Mouse (Mus musculus): ENCODE measurements around the gene Psme2. TPM values are rescaled to one million over a fixed set of nuclear protein-coding genes. Genes with fewer than 3 reads are reported as not detected.
A peak's percentile ranks its signal among the peaks of the same experiment; 100 is the strongest.

Gene Psme2
- polyA plus RNA-seq, 1 experiment from 2014 or later: 202 TPM

DNA sequence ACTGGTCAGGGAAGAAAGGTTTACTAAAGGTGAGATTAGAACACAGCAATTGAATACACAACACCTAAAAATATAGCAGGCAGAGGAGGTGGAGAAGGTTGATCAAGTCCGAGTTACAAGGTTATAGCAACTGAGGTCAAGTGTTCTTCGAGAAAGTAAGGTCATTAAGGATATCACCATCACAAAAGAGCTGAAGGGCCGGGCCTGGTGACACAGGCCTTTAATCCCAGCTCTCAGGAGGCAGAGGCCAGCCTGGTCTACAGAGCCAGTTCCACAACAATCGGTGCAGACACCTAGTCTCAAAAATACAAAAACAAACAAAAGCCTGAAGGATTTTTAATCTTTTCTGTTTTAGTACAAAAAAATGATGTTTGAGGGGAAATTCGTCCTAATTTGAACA, 39.6 kb downstream of the Psme2 start:
- H3K9ac ChIP-seq (ENCODE audit: low read length): no peak overlapping the region
- no peaks in the 10 kb centered on the region for H3K4me1 ChIP-seq (ENCODE audit: control insufficient read depth, insufficient read depth, low read length)
- no peak overlapping the region for H3K4me3 ChIP-seq (ENCODE audit: low read depth, low read length)
- WGBS: 69% methylated on average over 5 of the region's 5 CpGs
- no peak overlapping the region for H3K27ac ChIP-seq (ENCODE audit: low read depth, low read length)
- H3K27me3 ChIP-seq (ENCODE audit: control insufficient read depth, insufficient read depth, low read length): no peaks in the 10 kb centered on the region
- H3K4me2 ChIP-seq: no peak overlapping the region
- no peaks in the 10 kb centered on the region for H3K9me3 ChIP-seq (ENCODE audit: control insufficient read depth, low read length)
- no peak for DNase-seq (ENCODE audit: low spot score, missing footprints)
- no peaks in the 10 kb centered on the region for H3K36me3 ChIP-seq (ENCODE audit: control insufficient read depth, insufficient read depth, low read length)
- no peak for ATAC-seq (ENCODE audit: low FRiP score)

DNA sequence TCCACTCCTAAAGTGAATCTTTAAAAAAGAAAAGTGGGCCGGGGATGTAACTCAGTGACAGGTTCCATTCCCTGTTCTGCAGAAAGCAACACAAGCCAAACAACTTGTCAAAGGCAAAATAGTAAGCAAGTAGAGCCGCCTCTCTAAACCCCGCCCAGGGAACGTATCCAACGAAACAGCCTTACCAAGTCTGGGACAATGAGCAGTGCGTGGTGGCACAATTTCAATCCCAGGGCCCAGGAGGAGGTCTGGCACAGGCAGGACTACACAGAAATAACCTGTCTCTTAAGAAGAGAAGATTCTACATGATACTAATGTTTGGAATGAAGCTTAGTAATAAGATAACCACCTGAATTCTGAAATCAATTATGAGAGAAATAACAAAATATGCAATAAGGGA, 40.7 kb downstream of the Psme2 start:
- 88% methylated on average over 6 of the region's 6 CpGs for WGBS
- no peak for ATAC-seq (ENCODE audit: low FRiP score)

GRCm38 (mm10) chr14:55544334-55544733, 46.6 kb downstream of the Psme2 start:
- 91% methylated on average over 9 of the region's 9 CpGs for WGBS
- Histone ChIP-seq H3K9ac (ENCODE audit: low read length) (no peak overlapping the region), H3K36me3 (ENCODE audit: control insufficient read depth, insufficient read depth, low read length) (no peaks in the 10 kb centered on the region; the same call in 1 of the 2 replicates)

More for the DNA sequence above, 40.7 kb downstream of the Psme2 start:
- no peak for DNase-seq (ENCODE audit: low spot score, missing footprints)
- H3K4me2 ChIP-seq: no peak overlapping the region
- H3K4me3 ChIP-seq (ENCODE audit: low read depth, low read length): no peak overlapping the region
- no peak overlapping the region for H3K9ac ChIP-seq (ENCODE audit: low read length)
- H3K27me3 ChIP-seq (ENCODE audit: control insufficient read depth, insufficient read depth, low read length): no peaks in the 10 kb centered on the region
- no peak overlapping the region for H3K27ac ChIP-seq (ENCODE audit: low read depth, low read length)
- H3K9me3 ChIP-seq (ENCODE audit: control insufficient read depth, low read length): no peaks in the 10 kb centered on the region
- H3K4me1 ChIP-seq (ENCODE audit: control insufficient read depth, insufficient read depth, low read length): no peaks in the 10 kb centered on the region
- H3K36me3 ChIP-seq (ENCODE audit: control insufficient read depth, insufficient read depth, low read length): no peaks in the 10 kb centered on the region

GRCm38 (mm10) chr14:55542268-55542667, 48.6 kb downstream of the Psme2 start:
- 95% methylated on average over 12 of the region's 12 CpGs for WGBS
- Histone ChIP-seq H3K4me3 (ENCODE audit: low read depth, low read length) (no peak overlapping the region), H3K4me1 (ENCODE audit: control insufficient read depth, insufficient read depth, low read length) (peaks cover 9% of the 10 kb centered on the region; the same call in 1 of the 2 replicates), H3K27ac (ENCODE audit: low read depth, low read length) (no peak overlapping the region), H3K27me3 (ENCODE audit: control insufficient read depth, insufficient read depth, low read length) (no peaks in the 10 kb centered on the region), H3K4me2 (no peak overlapping the region), H3K9me3 (ENCODE audit: control insufficient read depth, low read length) (no peaks in the 10 kb centered on the region), H3K9ac (ENCODE audit: low read length) (no peak overlapping the region), H3K36me3 (ENCODE audit: control insufficient read depth, insufficient read depth, low read length) (no peaks in the 10 kb centered on the region; the same call in 1 of the 2 replicates)
- ATAC-seq (ENCODE audit: low FRiP score) (no peak), DNase-seq (ENCODE audit: low spot score, missing footprints) (no peak)

More at GRCm38 (mm10) chr14:55544334-55544733, 46.6 kb downstream of the Psme2 start:
- DNase-seq (ENCODE audit: low spot score, missing footprints): no peak
- Histone ChIP-seq H3K27ac (ENCODE audit: low read depth, low read length) (no peak overlapping the region), H3K4me2 (no peak overlapping the region), H3K4me1 (ENCODE audit: control insufficient read depth, insufficient read depth, low read length) (peaks cover 9% of the 10 kb centered on the region; the same call in 1 of the 2 replicates), H3K4me3 (ENCODE audit: low read depth, low read length) (no peak overlapping the region), H3K9me3 (ENCODE audit: control insufficient read depth, low read length) (no peaks in the 10 kb centered on the region), H3K27me3 (ENCODE audit: control insufficient read depth, insufficient read depth, low read length) (no peaks in the 10 kb centered on the region)
- no peak for ATAC-seq (ENCODE audit: low FRiP score)

GRCm38 (mm10) chr14:55540787-55541321, 50.1 kb downstream of the Psme2 start:
- H3K4me1 ChIP-seq (ENCODE audit: control insufficient read depth, insufficient read depth, low read length): peaks cover 9% of the 10 kb centered on the region; the same call in 1 of the 2 replicates
- DNase-seq (ENCODE audit: low spot score, missing footprints): peak; percentile 92
- WGBS: 9% methylated on average over 10 of the region's 10 CpGs
- no peaks in the 10 kb centered on the region for H3K27me3 ChIP-seq (ENCODE audit: control insufficient read depth, insufficient read depth, low read length)
- peak; percentile 4; the same call in 1 of the 2 replicates for ATAC-seq (ENCODE audit: low FRiP score)
- 0 out of 2 replicates have a peak overlapping the region, but pooled peaks have one; percentile 1 for H3K27ac ChIP-seq (ENCODE audit: low read depth, low read length)
- peak overlapping the region; percentile 54 for H3K4me2 ChIP-seq
- peak overlapping the region; percentile 43 for H3K9ac ChIP-seq (ENCODE audit: low read length)
- H3K36me3 ChIP-seq (ENCODE audit: control insufficient read depth, insufficient read depth, low read length): no peaks in the 10 kb centered on the region; the same call in 1 of the 2 replicates
- H3K4me3 ChIP-seq (ENCODE audit: low read depth, low read length): peak overlapping the region; percentile 31
- no peaks in the 10 kb centered on the region for H3K9me3 ChIP-seq (ENCODE audit: control insufficient read depth, low read length)

DNA sequence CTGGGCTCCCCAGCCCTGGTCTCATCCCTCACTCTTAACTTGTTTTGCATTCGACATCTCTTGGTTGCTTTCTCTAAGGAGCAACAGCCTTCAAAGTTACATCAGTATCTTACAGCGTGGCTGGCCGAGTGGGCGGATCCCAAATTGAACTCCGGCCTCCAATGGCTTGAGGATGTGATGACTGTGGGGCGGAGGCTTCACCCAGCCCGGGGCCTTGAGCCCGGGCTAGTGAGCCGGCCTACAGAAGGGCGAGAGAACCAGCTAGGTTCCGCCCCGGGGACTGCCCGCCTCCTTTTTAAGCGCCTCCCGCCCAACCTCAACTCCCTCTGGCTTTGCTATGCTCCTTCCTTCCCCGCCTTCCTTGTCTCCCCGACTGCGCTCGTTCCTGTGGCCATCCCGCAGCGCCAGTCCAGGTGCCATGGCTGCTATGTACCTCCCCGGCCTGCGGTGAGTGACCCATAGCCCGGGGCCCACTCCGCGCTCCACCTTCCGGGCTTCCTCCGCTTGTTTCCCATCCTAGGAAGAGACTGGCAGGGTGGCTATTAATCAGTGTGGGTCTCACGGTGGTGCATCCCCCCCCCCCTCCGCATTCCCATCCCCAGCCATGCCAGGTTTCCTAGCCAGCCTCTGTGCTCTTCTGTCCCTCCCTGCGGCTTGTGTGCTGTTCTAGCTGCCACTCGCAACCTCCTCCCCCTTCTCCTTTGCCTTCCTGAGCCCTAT, 50.7 kb downstream of the Psme2 start, which contains the start of gene Pck2:
Gene Pck2 (plus strand): TSS at position 200 of the 720 bp plus-strand sequence.
- Histone ChIP-seq H3K4me1 (ENCODE audit: control insufficient read depth, insufficient read depth, low read length) (peaks cover 9% of the 10 kb centered on the region; the same call in 1 of the 2 replicates), H3K9me3 (ENCODE audit: control insufficient read depth, low read length) (no peaks in the 10 kb centered on the region), H3K9ac (ENCODE audit: low read length) (peak within 1 kb of the TSS; percentile 43), H3K4me2 (peak within 1 kb of the TSS; percentile 54), H3K36me3 (ENCODE audit: control insufficient read depth, insufficient read depth, low read length) (no peaks in the 10 kb centered on the region; the same call in 1 of the 2 replicates), H3K27ac (ENCODE audit: low read depth, low read length) (0 out of 2 replicates have a peak within 1 kb of the TSS, but pooled peaks have one; percentile 1), H3K27me3 (ENCODE audit: control insufficient read depth, insufficient read depth, low read length) (no peaks in the 10 kb centered on the region), H3K4me3 (ENCODE audit: low read depth, low read length) (peak within 1 kb of the TSS; percentile 31)
- peak; percentile 89 for ATAC-seq (ENCODE audit: low FRiP score)
- DNase-seq (ENCODE audit: low spot score, missing footprints): peak; percentile 95
- WGBS: under 1% methylated on average over 32 of the region's 32 CpGs

Other genes with a start within 250 kb of the Psme2 start
- 33.9 and 34.8 TPM in 2 replicates for gene Dhrs4, start 112.4 kb downstream of the Psme2 start, polyA plus RNA-seq (2014; fragmentation: Nextera tagmentation; extraction: Ambion mirVana)
- gene Carmil3, start 100.5 kb downstream of the Psme2 start, polyA plus RNA-seq (2014; fragmentation: Nextera tagmentation; extraction: Ambion mirVana): 8.6 and 9.7 TPM in 2 replicates
- gene Cpne6, start 80.7 kb downstream of the Psme2 start, polyA plus RNA-seq (2014; fragmentation: Nextera tagmentation; extraction: Ambion mirVana): 0.23 and 0.26 TPM in 2 replicates
- gene Nrl, start 66.1 kb downstream of the Psme2 start, polyA plus RNA-seq (2014; fragmentation: Nextera tagmentation; extraction: Ambion mirVana): not detected in 2 replicates
- 10.0 and 10.7 TPM in 2 replicates for gene Pck2, start 50.8 kb downstream of the Psme2 start, polyA plus RNA-seq (2014; fragmentation: Nextera tagmentation; extraction: Ambion mirVana)
- 76.4 and 85.4 TPM in 2 replicates for gene Dcaf11, start 31.1 kb downstream of the Psme2 start, polyA plus RNA-seq (2014; fragmentation: Nextera tagmentation; extraction: Ambion mirVana)
- gene A730061H03Rik, start 30.7 kb downstream of the Psme2 start, polyA plus RNA-seq (2014; fragmentation: Nextera tagmentation; extraction: Ambion mirVana): 0.92 TPM in 1 of 2 replicates, not detected in the other
- not detected in 2 replicates for gene Fitm1, start 15.5 kb downstream of the Psme2 start, polyA plus RNA-seq (2014; fragmentation: Nextera tagmentation; extraction: Ambion mirVana)
- 111 and 114 TPM in 2 replicates for gene Psme1, start 13.0 kb downstream of the Psme2 start, polyA plus RNA-seq (2014; fragmentation: Nextera tagmentation; extraction: Ambion mirVana)
- 8.1 and 8.4 TPM in 2 replicates for gene Emc9, start 5.8 kb downstream of the Psme2 start, polyA plus RNA-seq (2014; fragmentation: Nextera tagmentation; extraction: Ambion mirVana)
- gene Rnf31, start 595 bp upstream of the Psme2 start, polyA plus RNA-seq (2014; fragmentation: Nextera tagmentation; extraction: Ambion mirVana): 8.2 and 9.8 TPM in 2 replicates
- 5.8 and 6.3 TPM in 2 replicates for gene Irf9, start 12.5 kb upstream of the Psme2 start, polyA plus RNA-seq (2014; fragmentation: Nextera tagmentation; extraction: Ambion mirVana)
- 2.6 and 3.5 TPM in 2 replicates for gene Rec8, start 26.9 kb upstream of the Psme2 start, polyA plus RNA-seq (2014; fragmentation: Nextera tagmentation; extraction: Ambion mirVana)
- gene Ipo4, start 44.8 kb upstream of the Psme2 start, polyA plus RNA-seq (2014; fragmentation: Nextera tagmentation; extraction: Ambion mirVana): 69.3 and 80.6 TPM in 2 replicates
- gene Gm49378, start 46.8 kb upstream of the Psme2 start, polyA plus RNA-seq (2014; fragmentation: Nextera tagmentation; extraction: Ambion mirVana): 1.8 and 2.6 TPM in 2 replicates
- 56.6 and 58.1 TPM in 2 replicates for gene Tm9sf1, start 52.7 kb upstream of the Psme2 start, polyA plus RNA-seq (2014; fragmentation: Nextera tagmentation; extraction: Ambion mirVana)
- gene Tssk4, start 59.1 kb upstream of the Psme2 start, polyA plus RNA-seq (2014; fragmentation: Nextera tagmentation; extraction: Ambion mirVana): 0.87 and 1.1 TPM in 2 replicates
- 61.9 and 66.2 TPM in 2 replicates for gene Mdp1, start 69.4 kb upstream of the Psme2 start, polyA plus RNA-seq (2014; fragmentation: Nextera tagmentation; extraction: Ambion mirVana)
- 55.4 and 61.8 TPM in 2 replicates for gene Gmpr2, start 80.8 kb upstream of the Psme2 start, polyA plus RNA-seq (2014; fragmentation: Nextera tagmentation; extraction: Ambion mirVana)
- 595 and 615 TPM in 2 replicates for gene Nedd8, start 81.0 kb upstream of the Psme2 start, polyA plus RNA-seq (2014; fragmentation: Nextera tagmentation; extraction: Ambion mirVana)
- 62.6 and 64.4 TPM in 2 replicates for gene Tinf2, start 90.7 kb upstream of the Psme2 start, polyA plus RNA-seq (2014; fragmentation: Nextera tagmentation; extraction: Ambion mirVana)
- gene Tgm1, start 122.8 kb upstream of the Psme2 start, polyA plus RNA-seq (2014; fragmentation: Nextera tagmentation; extraction: Ambion mirVana): 0.27 and 0.59 TPM in 2 replicates
- gene Rabggta, start 131.2 kb upstream of the Psme2 start, polyA plus RNA-seq (2014; fragmentation: Nextera tagmentation; extraction: Ambion mirVana): 22.0 TPM in 2 replicates
- gene Dhrs1, start 154.6 kb upstream of the Psme2 start, polyA plus RNA-seq (2014; fragmentation: Nextera tagmentation; extraction: Ambion mirVana): 69.5 and 70.5 TPM in 2 replicates
- gene Nop9, start 154.6 kb upstream of the Psme2 start, polyA plus RNA-seq (2014; fragmentation: Nextera tagmentation; extraction: Ambion mirVana): 46.2 and 47.4 TPM in 2 replicates
- gene Cideb, start 167.3 kb upstream of the Psme2 start, polyA plus RNA-seq (2014; fragmentation: Nextera tagmentation; extraction: Ambion mirVana): 0.18 and 0.22 TPM in 2 replicates
- 0.12 and 0.40 TPM in 2 replicates for gene Ltb4r2, start 170.3 kb upstream of the Psme2 start, polyA plus RNA-seq (2014; fragmentation: Nextera tagmentation; extraction: Ambion mirVana)
- gene Ltb4r1, start 174.8 kb upstream of the Psme2 start, polyA plus RNA-seq (2014; fragmentation: Nextera tagmentation; extraction: Ambion mirVana): not detected in 2 replicates
- 4.9 and 5.8 TPM in 2 replicates for gene Adcy4, start 193.0 kb upstream of the Psme2 start, polyA plus RNA-seq (2014; fragmentation: Nextera tagmentation; extraction: Ambion mirVana)
- gene Ripk3, start 197.8 kb upstream of the Psme2 start, polyA plus RNA-seq (2014; fragmentation: Nextera tagmentation; extraction: Ambion mirVana): 4.0 and 4.5 TPM in 2 replicates
- gene Nfatc4, start 232.0 kb upstream of the Psme2 start, polyA plus RNA-seq (2014; fragmentation: Nextera tagmentation; extraction: Ambion mirVana): 9.9 and 11.5 TPM in 2 replicates